Mouse (Mus musculus): ENCODE measurements around the gene Gm20388. TPM values are rescaled to one million over a fixed set of nuclear protein-coding genes. Genes with fewer than 3 reads are reported as not detected.
A peak's percentile ranks its signal among the peaks of the same experiment; 100 is the strongest.

Gm20388 gene
- total RNA-seq, 4 experiments from 2014 or later: 0.17 to 15.1 (median 6.6) TPM

- no peak for DNase-seq (ENCODE audit: low spot score in 2 of 2)
These were observed 2369.5 kb downstream of the Gm20388 start for GRCm38 (mm10) chr8:122280156-122280555.

DNA sequence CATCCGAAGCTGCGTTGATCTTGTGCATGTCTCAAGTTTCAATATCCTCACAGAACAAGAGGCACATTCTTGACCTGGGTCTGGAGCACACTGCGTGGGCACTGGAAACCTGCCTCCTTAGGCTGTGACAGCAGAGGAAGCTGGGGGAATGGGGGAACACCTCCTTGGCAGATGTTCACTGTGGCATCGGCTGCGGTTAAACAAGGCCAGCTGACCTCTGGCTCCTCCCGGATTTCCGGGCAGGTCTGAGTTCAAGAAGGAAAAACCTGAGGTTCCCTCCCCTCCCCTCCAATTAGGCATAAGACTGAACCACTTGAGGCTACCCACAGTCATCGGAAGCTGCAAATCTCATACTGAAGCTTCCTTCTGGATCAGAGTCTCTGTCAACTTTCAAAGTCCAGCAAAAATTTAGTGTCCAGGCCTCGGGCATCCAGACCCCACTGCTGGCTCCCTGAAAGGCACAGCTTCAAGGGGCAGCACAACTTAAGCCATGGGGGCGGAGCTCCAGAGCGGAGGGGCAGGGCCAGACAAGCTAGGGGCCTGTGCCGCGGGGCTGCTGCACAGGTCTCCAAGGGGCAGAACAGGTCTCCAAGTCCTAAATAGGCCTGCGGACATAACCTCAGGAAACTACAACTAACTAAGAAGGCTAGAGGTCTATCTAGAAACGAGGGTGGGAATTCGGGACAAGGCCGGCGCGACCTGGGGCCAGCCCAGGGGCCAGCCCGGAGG lies 2370.1 kb downstream of the Gm20388 start:
- no peak for DNase-seq (ENCODE audit: low spot score in 2 of 2)

- DNase-seq (ENCODE audit: low spot score in 2 of 2): peak; percentile 98
These were observed 2370.8 kb downstream of the Gm20388 start for GRCm38 (mm10) chr8:122281317-122282034.

DNA sequence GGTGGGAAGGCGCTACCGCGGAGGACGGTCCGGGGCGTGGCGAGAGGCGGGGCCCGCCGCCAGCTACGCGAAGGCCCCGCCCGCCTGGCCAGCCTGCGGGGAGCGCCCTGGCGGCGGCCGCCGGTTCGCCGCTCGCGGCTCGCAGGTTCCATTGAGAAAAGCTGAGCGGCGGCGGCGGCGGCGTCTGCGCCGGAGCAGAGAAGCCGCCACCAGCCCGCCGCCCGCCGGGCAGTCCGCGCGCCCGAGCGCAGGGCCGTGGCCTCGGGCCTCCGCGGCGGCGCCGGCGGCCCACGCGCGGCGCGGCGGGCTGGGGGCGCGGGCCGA lies 2371.4 kb downstream of the Gm20388 start, which contains the start of gene Zfpm1:
Zfpm1 (plus strand) TSS at position 107 of the 324 bp plus-strand sequence.
- no peak for DNase-seq (ENCODE audit: low spot score in 2 of 2)

DNA sequence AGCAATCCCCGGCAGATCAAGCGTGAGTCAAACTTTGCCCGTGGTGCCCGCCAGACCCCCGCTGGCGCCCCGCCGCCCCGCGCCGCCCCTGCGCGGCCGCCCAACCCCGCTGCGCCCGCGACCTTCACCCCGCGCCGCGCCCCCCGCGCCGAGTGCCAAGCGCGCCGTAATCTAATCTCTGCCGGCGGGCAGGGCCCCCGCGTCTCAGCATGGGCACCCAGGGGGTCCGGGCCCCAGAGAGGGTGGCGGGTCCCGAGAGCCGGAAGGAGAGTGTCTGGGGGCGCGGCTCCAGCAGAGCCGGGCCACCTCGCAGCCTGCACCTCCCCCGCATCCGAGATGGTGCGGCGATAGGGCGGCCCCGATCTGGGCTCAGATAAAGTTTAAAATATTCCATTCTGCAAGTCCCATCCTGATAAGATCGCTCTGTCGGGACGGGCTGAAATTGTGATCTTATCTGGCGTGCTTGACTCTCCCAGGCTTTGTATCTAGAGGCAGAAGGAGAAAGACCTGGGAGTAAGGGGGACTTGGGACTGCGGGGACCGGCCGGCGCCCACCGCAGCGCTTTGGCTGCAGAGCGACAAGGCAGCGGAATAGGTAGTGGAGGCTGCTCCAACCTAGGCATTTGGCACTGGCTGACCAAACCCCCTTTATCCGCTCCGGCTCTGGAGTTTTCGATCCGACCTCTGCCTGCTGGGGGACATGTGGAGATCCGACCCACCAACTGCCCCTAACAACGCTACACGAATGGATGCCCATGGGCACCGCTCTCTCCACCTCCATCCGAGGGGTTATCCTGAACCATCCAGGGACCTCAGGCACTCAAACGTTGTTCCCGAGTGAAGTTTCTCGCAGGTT lies 2372.1 kb downstream of the Gm20388 start:
- no peak for DNase-seq (ENCODE audit: low spot score in 2 of 2)

GRCm38 (mm10) chr8:122283356-122284202 lies 2372.9 kb downstream of the Gm20388 start:
- peak in 1 of 2 experiments; percentile 56 for DNase-seq (ENCODE audit: low spot score in 2 of 2)

- peak in 1 of 2 experiments; percentile 49 for DNase-seq (ENCODE audit: low spot score in 2 of 2)
These were observed 2373.6 kb downstream of the Gm20388 start for GRCm38 (mm10) chr8:122284203-122284658.

DNA sequence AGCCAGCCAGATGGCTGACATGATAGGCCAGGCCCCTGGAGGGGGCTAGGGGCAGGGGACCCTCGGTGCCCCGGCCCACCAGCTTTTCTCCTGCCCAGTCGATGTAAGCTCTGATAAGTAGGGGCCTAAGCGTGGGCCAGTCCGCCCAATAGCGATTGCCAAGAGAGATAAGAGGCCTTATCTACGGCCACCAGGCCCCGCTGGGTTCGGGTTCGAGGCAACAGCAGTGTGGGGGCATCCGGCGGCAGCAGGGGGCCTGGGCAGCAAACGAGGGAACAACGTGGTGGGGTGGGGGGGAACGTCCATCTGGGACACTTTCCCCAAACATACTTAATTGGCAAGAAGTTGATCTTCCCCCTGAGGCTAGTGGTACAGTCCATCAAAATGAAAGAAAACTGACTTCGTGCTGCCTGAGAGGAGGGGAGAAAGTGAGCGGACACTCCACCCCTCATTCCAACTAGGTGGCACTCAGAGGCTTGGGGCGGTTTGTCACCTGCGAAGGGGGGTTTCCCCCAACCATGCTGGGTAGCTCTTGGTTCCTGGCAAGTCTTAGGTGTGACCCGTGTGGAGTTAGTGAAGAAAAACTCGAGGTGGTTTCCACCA lies 2374.1 kb downstream of the Gm20388 start:
- no peak for DNase-seq (ENCODE audit: low spot score in 2 of 2)

- no peak for DNase-seq (ENCODE audit: low spot score in 2 of 2)
These were observed 2375.1 kb downstream of the Gm20388 start for GRCm38 (mm10) chr8:122285727-122286126.

GRCm38 (mm10) chr8:122286899-122287298 lies 2376.3 kb downstream of the Gm20388 start:
- DNase-seq (ENCODE audit: low spot score in 2 of 2): no peak

DNA sequence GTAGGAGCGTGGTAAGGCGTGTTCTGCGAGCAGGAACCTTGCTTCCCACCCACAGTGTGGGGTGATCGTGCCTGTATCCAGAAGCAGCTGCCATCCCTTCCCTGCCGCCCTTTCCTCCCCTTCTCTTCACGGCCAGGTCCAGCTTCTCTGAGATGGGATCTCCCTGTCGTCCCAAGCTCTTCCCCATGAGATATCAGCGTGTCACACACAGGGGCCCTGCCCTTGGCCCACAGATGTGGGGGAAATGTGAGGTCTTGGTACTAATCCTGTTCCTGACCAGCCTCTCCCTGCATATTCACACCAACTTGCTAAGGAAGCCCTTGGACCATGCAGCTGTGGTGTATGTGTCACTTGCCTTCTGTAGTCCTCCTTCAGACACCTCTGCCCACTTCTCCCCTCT lies 2377.1 kb downstream of the Gm20388 start:
- no peak for DNase-seq (ENCODE audit: low spot score in 2 of 2)

- no peak for DNase-seq (ENCODE audit: low spot score in 2 of 2)
These were observed 2377.7 kb downstream of the Gm20388 start for GRCm38 (mm10) chr8:122288344-122288743.

GRCm38 (mm10) chr8:122291075-122291474 lies 2380.4 kb downstream of the Gm20388 start:
- DNase-seq (ENCODE audit: low spot score in 2 of 2): no peak

GRCm38 (mm10) chr8:122291549-122291948 lies 2380.9 kb downstream of the Gm20388 start:
- DNase-seq (ENCODE audit: low spot score in 2 of 2): no peak

DNA sequence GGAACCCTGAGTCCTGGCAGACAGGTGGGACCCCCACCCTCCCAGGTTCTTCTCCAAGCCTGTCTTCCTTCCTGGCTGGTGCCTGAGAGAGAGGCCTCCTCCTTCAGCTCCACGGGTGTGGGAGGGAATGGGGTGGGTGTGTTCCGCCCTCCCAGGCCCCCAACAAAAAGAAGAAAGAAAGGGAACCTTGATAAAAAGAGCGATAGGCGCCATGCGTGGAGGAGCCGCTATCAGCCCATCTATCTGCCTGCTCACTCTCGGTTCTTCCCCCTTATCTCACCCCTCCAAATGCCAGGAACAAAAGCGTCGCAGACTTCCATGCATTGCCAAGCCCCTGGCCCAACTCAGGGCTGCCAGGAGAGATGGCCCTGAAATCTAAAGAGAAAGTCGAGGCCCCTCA lies 2382.8 kb downstream of the Gm20388 start:
- no peak for DNase-seq (ENCODE audit: low spot score in 2 of 2)

- DNase-seq (ENCODE audit: low spot score in 2 of 2): no peak
These were observed 2383.6 kb downstream of the Gm20388 start for GRCm38 (mm10) chr8:122294273-122294683.

DNA sequence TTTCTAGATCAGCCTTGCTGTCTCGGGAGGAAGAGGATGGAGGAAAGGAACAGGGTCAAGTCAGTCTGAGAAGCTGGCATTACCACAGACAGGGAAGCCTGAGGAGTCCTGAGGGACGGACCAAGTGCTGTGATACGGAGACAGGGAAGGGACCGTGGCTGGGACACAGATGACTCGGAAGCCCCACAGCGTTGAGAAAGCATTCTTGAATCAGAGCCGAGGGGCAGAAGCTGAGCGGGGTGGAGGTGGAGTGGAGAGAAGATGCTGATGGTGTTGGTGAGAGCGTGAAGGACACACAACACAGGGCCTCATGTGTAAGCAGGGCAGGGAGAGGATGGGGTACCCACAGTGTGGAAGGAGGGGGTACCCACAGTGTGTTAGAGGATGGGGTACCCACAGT lies 2384.7 kb downstream of the Gm20388 start:
- DNase-seq (ENCODE audit: low spot score in 2 of 2): no peak

- peak; percentile 56 to 77 for DNase-seq (ENCODE audit: low spot score in 2 of 2)
These were observed 2385.7 kb downstream of the Gm20388 start for GRCm38 (mm10) chr8:122296173-122297001.

GRCm38 (mm10) chr8:122299581-122300254 lies 2389.1 kb downstream of the Gm20388 start:
- DNase-seq (ENCODE audit: low spot score in 2 of 2): no peak
